Mouse (Mus musculus): ENCODE measurements around the gene Cwc22. TPM values are rescaled to one million over a fixed set of nuclear protein-coding genes. Genes with fewer than 3 reads are reported as not detected.

Gene Cwc22
- total and polyA plus RNA-seq, 2 experiments from 2014 or later: 10.4 to 24.6 TPM

DNA sequence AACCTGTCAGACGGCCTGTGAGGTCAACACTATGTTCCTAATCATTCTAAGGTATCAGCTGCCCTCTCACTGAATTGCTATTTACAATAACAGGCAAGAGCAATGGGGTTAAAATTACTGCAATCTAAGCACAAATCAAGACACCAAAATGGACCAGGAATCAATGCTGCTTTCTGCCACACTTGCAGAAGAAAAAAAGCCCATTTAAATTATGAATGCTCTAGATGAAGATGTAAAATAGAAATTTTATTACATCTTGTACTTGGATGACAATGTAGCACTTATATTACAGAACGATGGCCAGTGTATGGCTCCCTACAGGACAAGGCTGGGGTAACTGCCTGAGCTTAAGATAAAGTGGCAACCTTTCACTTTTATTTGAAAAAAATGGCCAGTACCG, 27.7 kb downstream of the Cwc22 start:
- Histone ChIP-seq H3K4me2 (ENCODE audit: low read depth) (no peak overlapping the region), H3K27me3 (ENCODE audit: insufficient read depth, low read length) (no peaks in the 10 kb centered on the region), H3K9ac (no peak overlapping the region), H3K27ac (ENCODE audit: low read depth, low read length) (no peak overlapping the region), H3K4me1 (ENCODE audit: insufficient read depth) (no peaks in the 10 kb centered on the region), H3K4me3 (ENCODE audit: low read depth, low read length) (no peak overlapping the region), H3K9me3 (ENCODE audit: low read length) (no peaks in the 10 kb centered on the region), H3K36me3 (ENCODE audit: insufficient read depth) (peaks cover 36% of the 10 kb centered on the region)
- ATAC-seq: no peak
- DNase-seq: no peak
- no peak for TF ChIP-seq CTCF (IDR thresholded peaks at IDR 0.05; ENCODE audit: low read depth)
- WGBS: 86% methylated on average over 3 of the region's 3 CpGs

DNA sequence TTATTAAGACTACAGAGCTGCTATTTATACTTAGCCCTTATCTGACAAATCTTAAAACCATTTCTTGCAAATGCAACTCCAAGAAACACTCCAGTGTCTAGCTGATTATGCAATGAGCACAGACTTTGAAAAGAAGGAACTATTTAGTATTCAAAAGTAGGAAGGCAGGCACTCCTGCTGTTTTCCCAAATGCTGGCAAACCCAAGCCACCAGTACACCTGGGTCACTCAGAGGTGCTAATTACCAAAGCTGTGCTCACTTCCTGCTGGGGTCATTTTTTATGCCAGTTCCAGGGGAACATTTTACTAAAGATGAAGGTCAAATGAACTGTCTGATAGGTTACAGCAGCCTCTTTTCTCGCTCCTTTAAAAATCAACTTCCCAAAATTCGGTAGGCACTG, 28.2 kb downstream of the Cwc22 start:
- no peak overlapping the region for H3K9ac ChIP-seq
- H3K4me1 ChIP-seq (ENCODE audit: insufficient read depth): no peaks in the 10 kb centered on the region
- H3K9me3 ChIP-seq (ENCODE audit: low read length): no peaks in the 10 kb centered on the region
- no peak overlapping the region for H3K4me2 ChIP-seq (ENCODE audit: low read depth)
- H3K4me3 ChIP-seq (ENCODE audit: low read depth, low read length): no peak overlapping the region
- WGBS: 86% methylated on average over 2 of the region's 2 CpGs
- H3K27me3 ChIP-seq (ENCODE audit: insufficient read depth, low read length): no peaks in the 10 kb centered on the region
- no peak for DNase-seq
- no peak for TF ChIP-seq CTCF (IDR thresholded peaks at IDR 0.05; ENCODE audit: low read depth)
- H3K27ac ChIP-seq (ENCODE audit: low read depth, low read length): no peak overlapping the region
- H3K36me3 ChIP-seq (ENCODE audit: insufficient read depth): peaks cover 32% of the 10 kb centered on the region
- no peak for ATAC-seq

DNA sequence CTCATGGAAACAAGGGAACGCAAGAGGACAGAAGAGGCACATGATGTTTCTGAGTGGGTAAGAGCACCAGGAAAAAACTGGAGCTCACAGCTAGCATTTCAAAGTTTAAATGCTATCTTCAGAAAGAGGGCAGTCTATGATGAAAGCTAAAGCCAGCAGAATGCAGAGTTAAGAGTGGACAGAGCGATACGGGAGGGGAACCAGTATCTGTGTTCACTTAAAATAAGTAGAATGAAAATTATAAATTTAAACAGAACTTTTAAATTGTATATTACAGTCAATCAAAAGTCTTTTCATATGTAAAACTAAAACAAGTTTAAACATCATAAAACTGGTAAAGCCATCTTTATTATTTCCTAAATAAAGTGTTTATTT, 28.8 kb downstream of the Cwc22 start:
- no peak for ATAC-seq
- no peaks in the 10 kb centered on the region for H3K9me3 ChIP-seq (ENCODE audit: low read length)
- no peaks in the 10 kb centered on the region for H3K27me3 ChIP-seq (ENCODE audit: insufficient read depth, low read length)
- no peak for TF ChIP-seq CTCF (IDR thresholded peaks at IDR 0.05; ENCODE audit: low read depth)
- H3K9ac ChIP-seq: no peak overlapping the region
- no peak overlapping the region for H3K4me3 ChIP-seq (ENCODE audit: low read depth, low read length)
- WGBS: 98% methylated on average over 3 of the region's 3 CpGs
- H3K27ac ChIP-seq (ENCODE audit: low read depth, low read length): no peak overlapping the region
- H3K4me2 ChIP-seq (ENCODE audit: low read depth): no peak overlapping the region
- no peak for DNase-seq
- no peaks in the 10 kb centered on the region for H3K4me1 ChIP-seq (ENCODE audit: insufficient read depth)
- H3K36me3 ChIP-seq (ENCODE audit: insufficient read depth): peaks cover 35% of the 10 kb centered on the region

DNA sequence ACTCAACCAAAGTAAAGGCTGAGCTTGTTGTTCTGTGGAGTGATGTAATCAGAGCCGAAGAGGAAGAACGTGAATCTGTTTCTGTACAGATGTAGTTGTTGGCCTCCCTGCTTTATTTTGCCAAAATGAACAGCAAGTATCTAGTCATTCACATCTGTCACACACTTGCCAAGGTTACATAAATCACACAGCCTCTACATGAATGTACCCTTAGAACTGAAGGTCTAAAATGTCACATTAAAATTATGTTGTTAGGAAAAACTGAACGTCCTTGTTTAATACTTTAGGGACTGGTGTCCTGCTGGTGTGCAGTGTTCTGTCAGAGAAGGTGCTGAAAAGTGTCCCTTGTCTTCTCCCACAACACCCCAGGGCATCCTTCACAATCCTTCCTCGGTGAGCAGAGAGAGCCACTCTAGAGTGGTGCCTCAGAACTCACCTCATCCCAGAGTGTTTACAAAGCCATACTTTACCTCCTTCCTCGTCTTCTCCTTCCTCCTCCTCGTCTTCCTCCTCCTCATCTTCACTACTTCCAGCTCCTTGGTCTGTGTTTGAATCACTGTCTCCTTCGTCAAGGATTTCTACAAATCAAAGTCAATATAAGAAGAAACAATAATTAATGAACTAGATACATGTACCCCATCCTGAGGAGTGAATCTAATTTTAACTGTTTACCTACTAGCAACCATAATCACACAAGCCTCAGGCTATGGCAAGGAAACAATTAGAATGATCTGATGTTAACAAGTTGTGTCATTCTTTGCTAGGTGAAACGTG, 29.4 kb downstream of the Cwc22 start:
- no peak overlapping the region for H3K4me2 ChIP-seq (ENCODE audit: low read depth)
- H3K4me1 ChIP-seq (ENCODE audit: insufficient read depth): no peaks in the 10 kb centered on the region
- 89% methylated on average over 8 of the region's 8 CpGs for WGBS
- H3K36me3 ChIP-seq (ENCODE audit: insufficient read depth): peaks cover 35% of the 10 kb centered on the region
- DNase-seq (no peak), ATAC-seq (no peak)
- no peaks in the 10 kb centered on the region for H3K27me3 ChIP-seq (ENCODE audit: insufficient read depth, low read length)
- H3K4me3 ChIP-seq (ENCODE audit: low read depth, low read length): no peak overlapping the region
- H3K9ac ChIP-seq: no peak overlapping the region
- no peak overlapping the region for H3K27ac ChIP-seq (ENCODE audit: low read depth, low read length)
- no peaks in the 10 kb centered on the region for H3K9me3 ChIP-seq (ENCODE audit: low read length)
- TF ChIP-seq CTCF (IDR thresholded peaks at IDR 0.05; ENCODE audit: low read depth): no peak

DNA sequence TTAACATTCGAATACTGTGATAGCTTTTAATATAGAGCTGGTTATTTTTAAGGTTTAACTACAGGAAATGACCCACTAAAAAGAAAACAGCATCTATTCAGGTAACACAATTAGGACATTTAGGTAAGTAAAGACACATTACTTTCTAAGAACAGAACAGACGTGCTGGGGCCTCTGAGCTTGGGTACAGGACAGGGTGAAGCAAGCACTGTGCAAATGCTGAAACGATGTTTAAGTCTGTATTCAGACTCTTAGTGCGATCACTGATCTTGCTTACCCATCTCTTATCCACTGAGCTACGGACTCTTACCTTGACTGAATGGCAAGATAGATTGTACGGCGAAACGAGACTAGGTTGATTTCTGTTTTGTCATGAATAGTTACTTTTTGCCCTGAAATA, 31.0 kb downstream of the Cwc22 start:
- DNase-seq: no peak
- Histone ChIP-seq H3K27ac (ENCODE audit: low read depth, low read length) (no peak overlapping the region), H3K27me3 (ENCODE audit: insufficient read depth, low read length) (no peaks in the 10 kb centered on the region), H3K4me3 (ENCODE audit: low read depth, low read length) (no peak overlapping the region), H3K36me3 (ENCODE audit: insufficient read depth) (peaks cover 38% of the 10 kb centered on the region), H3K4me1 (ENCODE audit: insufficient read depth) (no peaks in the 10 kb centered on the region), H3K9ac (no peak overlapping the region), H3K9me3 (ENCODE audit: low read length) (no peaks in the 10 kb centered on the region), H3K4me2 (ENCODE audit: low read depth) (no peak overlapping the region)
- ATAC-seq: no peak
- WGBS: 94% methylated on average over 8 of the region's 8 CpGs
- no peak for TF ChIP-seq CTCF (IDR thresholded peaks at IDR 0.05; ENCODE audit: low read depth)

DNA sequence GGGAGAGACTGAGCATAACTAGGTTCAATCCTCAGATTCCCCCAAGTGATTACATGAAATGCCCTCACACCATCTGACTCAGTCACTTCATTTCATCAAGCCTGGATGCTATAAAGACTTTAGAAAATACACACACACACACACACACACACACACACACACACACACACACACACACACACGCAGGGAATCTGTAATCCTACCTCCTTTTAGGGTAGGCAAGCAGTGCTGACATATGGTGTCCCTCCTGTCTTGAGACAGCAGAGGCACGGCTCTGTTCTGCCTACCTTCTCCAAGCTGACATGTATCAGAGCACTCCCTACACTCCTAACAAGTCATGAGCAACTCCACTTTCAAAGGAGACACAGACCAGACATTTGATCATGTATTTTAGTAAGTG, 32.5 kb downstream of the Cwc22 start:
- Histone ChIP-seq H3K27ac (ENCODE audit: low read depth, low read length) (no peak overlapping the region), H3K27me3 (ENCODE audit: insufficient read depth, low read length) (no peaks in the 10 kb centered on the region), H3K9ac (no peak overlapping the region), H3K4me1 (ENCODE audit: insufficient read depth) (no peaks in the 10 kb centered on the region), H3K4me2 (ENCODE audit: low read depth) (no peak overlapping the region), H3K9me3 (ENCODE audit: low read length) (no peaks in the 10 kb centered on the region), H3K36me3 (ENCODE audit: insufficient read depth) (peaks cover 34% of the 10 kb centered on the region), H3K4me3 (ENCODE audit: low read depth, low read length) (no peak overlapping the region)
- no peak for TF ChIP-seq CTCF (IDR thresholded peaks at IDR 0.05; ENCODE audit: low read depth)
- DNase-seq (no peak), ATAC-seq (no peak)
- WGBS: 72% methylated on average over 2 of the region's 2 CpGs

DNA sequence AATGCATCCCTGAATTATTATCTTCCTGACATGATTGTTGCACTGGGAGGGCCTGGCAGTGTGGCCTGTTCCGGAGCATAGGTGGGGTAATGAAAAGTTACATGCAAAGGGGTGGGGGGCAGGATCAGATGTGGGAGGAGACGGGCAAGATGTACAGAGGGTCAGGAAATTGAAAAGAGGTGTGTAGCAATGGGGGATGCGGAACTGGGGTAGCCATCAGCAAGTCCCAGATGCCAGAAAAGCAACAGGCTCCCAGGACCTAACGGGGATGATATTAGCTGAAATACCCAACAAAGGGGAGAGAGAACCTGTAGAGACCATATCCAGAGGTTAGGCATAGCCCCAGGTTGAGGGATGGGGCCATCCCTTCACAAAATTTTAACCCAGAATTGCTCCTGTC, 34.0 kb downstream of the Cwc22 start:
- no peaks in the 10 kb centered on the region for H3K9me3 ChIP-seq (ENCODE audit: low read length)
- H3K36me3 ChIP-seq (ENCODE audit: insufficient read depth): peaks cover 31% of the 10 kb centered on the region
- H3K4me2 ChIP-seq (ENCODE audit: low read depth): no peak overlapping the region
- no peak overlapping the region for H3K9ac ChIP-seq
- no peak overlapping the region for H3K4me3 ChIP-seq (ENCODE audit: low read depth, low read length)
- no peak overlapping the region for H3K27ac ChIP-seq (ENCODE audit: low read depth, low read length)
- 93% methylated on average over 4 of the region's 4 CpGs for WGBS
- no peak for TF ChIP-seq CTCF (IDR thresholded peaks at IDR 0.05; ENCODE audit: low read depth)
- ATAC-seq: no peak
- no peak for DNase-seq
- no peaks in the 10 kb centered on the region for H3K4me1 ChIP-seq (ENCODE audit: insufficient read depth)
- H3K27me3 ChIP-seq (ENCODE audit: insufficient read depth, low read length): no peaks in the 10 kb centered on the region
